Mouse (Mus musculus) hindbrain, embryonic 13.5 days (tissue): ENCODE results near the gene Eci1. TPM values are rescaled to one million over a fixed set of nuclear protein-coding genes. Genes with fewer than 3 reads are reported as not detected.

Experiments used
- ATAC-seq: fragments of 200-750 bp; cut with Nextera tagmentation; 2 replicates; pipeline ENCODE4 v1.8.0; 2017; ENCODE audit warnings: moderate TSS enrichment; ENCODE audit not compliant: low FRiP score
- H3K27ac ChIP-seq: fragments of 300-500 bp; sonication (generic); 2 replicates; pipeline ENCODE4 v1.5.1; 2015; ENCODE audit warnings: inconsistent platforms, mild to moderate bottlenecking, moderate library complexity
- H3K27me3 ChIP-seq: fragments of 300-500 bp; sonication (generic); 2 replicates; pipeline ENCODE4 v1.6.1; 2015; ENCODE audit warnings: mild to moderate bottlenecking, inconsistent platforms
- H3K36me3 ChIP-seq: fragments of 300-500 bp; sonication (generic); 2 replicates; pipeline ENCODE4 v1.6.1; 2015; ENCODE audit warnings: mild to moderate bottlenecking, inconsistent platforms
- H3K4me1 ChIP-seq: fragments of 300-500 bp; sonication (generic); replicated peaks from 2 replicates; pipeline ENCODE4 v1.6.1; 2015; ENCODE audit warnings: inconsistent platforms
- H3K4me2 ChIP-seq: fragments of 300-500 bp; sonication (generic); 2 replicates; pipeline ENCODE4 v1.6.1; 2015; ENCODE audit warnings: inconsistent platforms, mild to moderate bottlenecking, moderate library complexity
- H3K4me3 ChIP-seq: fragments of 300-500 bp; sonication (generic); 2 replicates; pipeline ENCODE4 v1.5.1; 2015; ENCODE audit warnings: mild to moderate bottlenecking, inconsistent platforms
- H3K9ac ChIP-seq: fragments of 300-500 bp; sonication (generic); 2 replicates; pipeline ENCODE4 v1.6.1; 2015; ENCODE audit warnings: mild to moderate bottlenecking, inconsistent platforms
- H3K9me3 ChIP-seq: fragments of 300-500 bp; sonication (generic); 2 replicates; pipeline ENCODE4 v1.6.1; 2016; ENCODE audit warnings: inconsistent platforms
- WGBS: fragments of 180-500 bp; shearing (Covaris S2); methylation state at CpG from one replicate; pipeline ENCODE4 v1.1.7; 2015; 5-methylcytosine and 5-hydroxymethylcytosine counted together
- polyA plus RNA-seq: library from polyadenylated mRNA; unstranded; fragments of >200 nt; fragmentation: Nextera tagmentation; extraction: Ambion mirVana; gene quantifications from 2 replicates; pipeline ENCODE4 v1.2.1, GENCODE M21; 2015

The Eci1 gene
- polyA plus RNA-seq = 47.4 and 55.6 TPM in 2 replicates

- H3K4me1 ChIP-seq = peaks cover 35% of the 10 kb centered on the region
- H3K27me3 ChIP-seq = no peaks in the 10 kb centered on the region
- H3K27ac ChIP-seq = peak within 1 kb of the TSS; percentile 96
- peaks cover 35% of the 10 kb centered on the region for H3K36me3 ChIP-seq
- no peaks in the 10 kb centered on the region for H3K9me3 ChIP-seq
- under 1% methylated on average over 48 of the region's 48 CpGs for WGBS
- ATAC-seq = peak; percentile 97
- H3K4me3 ChIP-seq = peak within 1 kb of the TSS; percentile 71
- peak within 1 kb of the TSS; percentile 63 for H3K4me2 ChIP-seq
- peak within 1 kb of the TSS; percentile 88 for H3K9ac ChIP-seq
These were observed at the start of gene Eci1 for GRCm38 (mm10) chr17:24426471-24427169. Gene Eci1 (plus strand): TSS chr17:24426641.

GRCm38 (mm10) chr17:24378496-24378895, 47.9 kb upstream of the Eci1 start:
- Histone ChIP-seq H3K27me3 (no peaks in the 10 kb centered on the region), H3K9me3 (no peaks in the 10 kb centered on the region), H3K4me1 (no peaks in the 10 kb centered on the region), H3K4me2 (no peak overlapping the region), H3K27ac (no peak overlapping the region), H3K36me3 (peaks cover 85% of the 10 kb centered on the region), H3K4me3 (no peak overlapping the region), H3K9ac (no peak overlapping the region)
- ATAC-seq = no peak
- WGBS = 89% methylated on average over 2 of the region's 2 CpGs

- H3K4me2 ChIP-seq = no peak overlapping the region
- no peaks in the 10 kb centered on the region for H3K4me1 ChIP-seq
- H3K36me3 ChIP-seq = peaks cover 87% of the 10 kb centered on the region
- no peaks in the 10 kb centered on the region for H3K9me3 ChIP-seq
- 87% methylated on average over 8 of the region's 8 CpGs for WGBS
- H3K9ac ChIP-seq = no peak overlapping the region
- H3K4me3 ChIP-seq = no peak overlapping the region
- no peak for ATAC-seq
- H3K27me3 ChIP-seq = no peaks in the 10 kb centered on the region
- H3K27ac ChIP-seq = no peak overlapping the region
These were observed 42.7 kb upstream of the Eci1 start for GRCm38 (mm10) chr17:24383789-24384188.

- Histone ChIP-seq H3K27me3 (no peaks in the 10 kb centered on the region), H3K9me3 (no peaks in the 10 kb centered on the region), H3K9ac (no peak overlapping the region), H3K4me3 (no peak overlapping the region), H3K27ac (no peak overlapping the region), H3K36me3 (peaks cover 94% of the 10 kb centered on the region), H3K4me1 (no peaks in the 10 kb centered on the region), H3K4me2 (no peak overlapping the region)
- no peak for ATAC-seq
- 81% methylated on average over 5 of the region's 5 CpGs for WGBS
These were observed 37.7 kb upstream of the Eci1 start for GRCm38 (mm10) chr17:24388711-24389110.

- no peak overlapping the region for H3K4me3 ChIP-seq
- WGBS = 6% methylated on average over 2 of the region's 2 CpGs
- no peak overlapping the region for H3K27ac ChIP-seq
- H3K9me3 ChIP-seq = no peaks in the 10 kb centered on the region
- no peaks in the 10 kb centered on the region for H3K4me1 ChIP-seq
- no peak overlapping the region for H3K9ac ChIP-seq
- peaks cover 89% of the 10 kb centered on the region for H3K36me3 ChIP-seq
- ATAC-seq = no peak
- no peak overlapping the region for H3K4me2 ChIP-seq
- no peaks in the 10 kb centered on the region for H3K27me3 ChIP-seq
These were observed 36.6 kb upstream of the Eci1 start for GRCm38 (mm10) chr17:24389865-24390264.

- 66% methylated on average over 8 of the region's 8 CpGs for WGBS
These were observed 35.3 kb upstream of the Eci1 start for GRCm38 (mm10) chr17:24391149-24391548.

GRCm38 (mm10) chr17:24393527-24393926, 32.9 kb upstream of the Eci1 start:
- Histone ChIP-seq H3K9ac (no peak overlapping the region), H3K4me1 (no peaks in the 10 kb centered on the region), H3K27ac (no peak overlapping the region), H3K4me3 (no peak overlapping the region), H3K27me3 (no peaks in the 10 kb centered on the region), H3K9me3 (no peaks in the 10 kb centered on the region), H3K4me2 (no peak overlapping the region), H3K36me3 (peaks cover 84% of the 10 kb centered on the region)
- 49% methylated on average over 4 of the region's 4 CpGs for WGBS
- ATAC-seq = no peak

More at GRCm38 (mm10) chr17:24391149-24391548, 35.3 kb upstream of the Eci1 start:
- Histone ChIP-seq H3K4me3 (no peak overlapping the region), H3K9ac (no peak overlapping the region), H3K4me2 (no peak overlapping the region), H3K27ac (no peak overlapping the region), H3K9me3 (no peaks in the 10 kb centered on the region), H3K4me1 (no peaks in the 10 kb centered on the region), H3K36me3 (peaks cover 84% of the 10 kb centered on the region), H3K27me3 (no peaks in the 10 kb centered on the region)
- ATAC-seq = no peak

GRCm38 (mm10) chr17:24394456-24394855, 32.0 kb upstream of the Eci1 start:
- no peaks in the 10 kb centered on the region for H3K27me3 ChIP-seq
- H3K9ac ChIP-seq = no peak overlapping the region
- no peak for ATAC-seq
- no peak overlapping the region for H3K4me2 ChIP-seq
- H3K9me3 ChIP-seq = no peaks in the 10 kb centered on the region
- H3K36me3 ChIP-seq = peaks cover 84% of the 10 kb centered on the region
- WGBS = 93% methylated on average over 7 of the region's 7 CpGs
- no peak overlapping the region for H3K4me3 ChIP-seq
- H3K4me1 ChIP-seq = no peaks in the 10 kb centered on the region
- no peak overlapping the region for H3K27ac ChIP-seq

- no peak for ATAC-seq
- H3K27me3 ChIP-seq = no peaks in the 10 kb centered on the region
- no peak overlapping the region for H3K27ac ChIP-seq
- no peak overlapping the region for H3K4me2 ChIP-seq
- no peaks in the 10 kb centered on the region for H3K9me3 ChIP-seq
- 84% methylated on average over 3 of the region's 3 CpGs for WGBS
- no peaks in the 10 kb centered on the region for H3K4me1 ChIP-seq
- H3K4me3 ChIP-seq = no peak overlapping the region
- H3K36me3 ChIP-seq = peaks cover 96% of the 10 kb centered on the region
- H3K9ac ChIP-seq = no peak overlapping the region
These were observed 24.1 kb upstream of the Eci1 start for GRCm38 (mm10) chr17:24402371-24402770.

- no peak for ATAC-seq
- no peak overlapping the region for H3K4me3 ChIP-seq
- peaks cover 91% of the 10 kb centered on the region for H3K36me3 ChIP-seq
- H3K9me3 ChIP-seq = no peaks in the 10 kb centered on the region
- 0 out of 2 replicates have a peak overlapping the region, but pooled peaks have one; percentile 2 for H3K9ac ChIP-seq
- no peaks in the 10 kb centered on the region for H3K27me3 ChIP-seq
- 90% methylated on average over 12 of the region's 12 CpGs for whole genome bisulfite sequencing
- H3K27ac ChIP-seq = no peak overlapping the region
- H3K4me1 ChIP-seq = no peaks in the 10 kb centered on the region
- no peak overlapping the region for H3K4me2 ChIP-seq
These were observed 19.2 kb upstream of the Eci1 start for GRCm38 (mm10) chr17:24407116-24407803.

- H3K36me3 ChIP-seq = peaks cover 49% of the 10 kb centered on the region
These were observed 12.8 kb upstream of the Eci1 start for GRCm38 (mm10) chr17:24413557-24414211.

GRCm38 (mm10) chr17:24414230-24414976, 12.0 kb upstream of the Eci1 start, which contains the start of gene Rnps1:
Gene Rnps1 (plus strand): TSS chr17:24414565.
- ATAC-seq = peak; percentile 94
- peaks cover 38% of the 10 kb centered on the region for H3K4me1 ChIP-seq
- H3K9ac ChIP-seq = peak within 1 kb of the TSS; percentile 89
- no peaks in the 10 kb centered on the region for H3K27me3 ChIP-seq
- under 1% methylated on average over 63 of the region's 64 CpGs for whole genome bisulfite sequencing
- peak within 1 kb of the TSS; percentile 94 for H3K27ac ChIP-seq
- peaks cover 49% of the 10 kb centered on the region for H3K36me3 ChIP-seq
- peak within 1 kb of the TSS; percentile 71 for H3K4me3 ChIP-seq
- H3K4me2 ChIP-seq = peak within 1 kb of the TSS; percentile 98
- no peaks in the 10 kb centered on the region for H3K9me3 ChIP-seq

More at GRCm38 (mm10) chr17:24413557-24414211, 12.8 kb upstream of the Eci1 start:
- H3K4me2 ChIP-seq = peak overlapping the region; percentile 98
- peak overlapping the region; percentile 94 for H3K27ac ChIP-seq
- H3K9me3 ChIP-seq = no peaks in the 10 kb centered on the region
- ATAC-seq = peak; percentile 43; the same call in 1 of the 2 replicates
- H3K4me3 ChIP-seq = peak overlapping the region; percentile 71
- no peaks in the 10 kb centered on the region for H3K27me3 ChIP-seq
- peak overlapping the region; percentile 71 for H3K9ac ChIP-seq
- WGBS = 36% methylated on average over 22 of the region's 22 CpGs
- peaks cover 38% of the 10 kb centered on the region for H3K4me1 ChIP-seq
